Mouse (Mus musculus): ENCODE measurements around the gene Gys2.

DNA sequence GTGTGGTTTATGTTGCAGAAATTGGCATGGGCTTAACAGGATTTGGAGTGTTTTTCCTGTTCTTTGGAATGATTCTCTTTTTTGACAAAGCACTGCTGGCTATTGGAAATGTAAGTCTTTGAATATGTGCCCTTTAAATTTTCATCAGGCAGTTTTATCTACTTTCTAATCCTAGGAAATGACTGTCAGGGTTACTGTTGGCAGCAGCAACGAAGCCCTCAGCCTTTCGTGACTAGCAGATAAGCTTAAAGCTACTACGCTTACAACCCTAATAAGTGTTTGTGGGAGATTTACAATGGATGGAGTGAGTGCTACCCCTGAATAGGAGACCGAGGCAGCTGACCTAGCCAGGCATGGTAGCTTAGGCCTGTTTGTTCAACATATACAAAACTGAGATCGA, 80.6 kb downstream of the Gys2 start:
- TF ChIP-seq CTCF (IDR thresholded peaks at IDR 0.05; ENCODE audit: low read depth), result no peak
- TF ChIP-seq EP300 (IDR thresholded peaks at IDR 0.05; ENCODE audit: low read depth), result no peak
